Comparison of ENCODE assay signal across 11 mouse cellular contexts in genomic region chr9:56739181-56739737, GRCm38 (mm10). TPM values are rescaled to one million over a fixed set of nuclear protein-coding genes. Genes with fewer than 3 reads are reported as not detected.
DNase-seq lines count a peak whose midpoint lies in the region; ATAC-seq and TF ChIP-seq lines count a peak whose summit lies in the region.
"Had no signal": no experiment of that assay in that cellular context is flagged by ENCODE, and none has a peak within 500 bp of the region (broad histone marks: within the 10 kb centered on the region; RNA-seq: fewer than 3 reads in every experiment).

No protein-coding gene starts in this region.

- ATAC-seq in intestine, embryonic 15.5 days, result 0 out of 2 replicates have a peak, but pooled peaks have one; percentile 51
- no peak for ATAC-seq in intestine, embryonic 16.5 days

- H3K79me3 ChIP-seq in C2C12 (ENCODE audit: low read depth), result no peaks in the 10 kb centered on the region

- 56% methylated on average over 5 of the region's 5 CpGs for WGBS in intestine, embryonic 15.5 days
- WGBS in intestine, embryonic 16.5 days, result 66% methylated on average over 5 of the region's 5 CpGs

- H3K4me1 ChIP-seq in intestine, embryonic 15.5 days (replicated peaks), result no peaks in the 10 kb centered on the region
- H3K4me1 ChIP-seq in intestine, embryonic 16.5 days (ENCODE audit: control insufficient read depth, insufficient read depth, low read length), result no peaks in the 10 kb centered on the region

- H3K36me3 ChIP-seq in intestine, embryonic 15.5 days, result no peaks in the 10 kb centered on the region
- no peaks in the 10 kb centered on the region for H3K36me3 ChIP-seq in intestine, embryonic 16.5 days (ENCODE audit: control insufficient read depth, insufficient read depth, low read length)
- no peaks in the 10 kb centered on the region for H3K36me3 ChIP-seq in C2C12 (ENCODE audit: control insufficient read depth, insufficient read depth)

- no peaks in the 10 kb centered on the region for H3K27me3 ChIP-seq in intestine, embryonic 15.5 days (replicated peaks)
- H3K27me3 ChIP-seq in intestine, embryonic 16.5 days (replicated peaks; ENCODE audit: control insufficient read depth, insufficient read depth, low read length), result no peaks in the 10 kb centered on the region
- H3K27me3 ChIP-seq in C2C12 (ENCODE audit: control insufficient read depth, insufficient read depth, insufficient read length), result peaks cover 10% of the 10 kb centered on the region

- TF ChIP-seq CTCF in C2C12 (IDR thresholded peaks at IDR 0.05; ENCODE audit: control insufficient read depth, insufficient read depth, insufficient read length), result peak; percentile 8
- TF ChIP-seq CTCF in layer of hippocampus, adult 2 months (conservative IDR thresholded peaks at IDR 0.05), result peak; percentile 75

- no peak overlapping the region for H3K4me2 ChIP-seq in intestine, embryonic 15.5 days (replicated peaks)
- no peak overlapping the region for H3K4me2 ChIP-seq in intestine, embryonic 16.5 days (ENCODE audit: low read depth, low read length)
- H3K4me2 ChIP-seq: liver, embryonic 11.5 days had no signal

- H3K79me2 ChIP-seq in C2C12 (ENCODE audit: control insufficient read depth, insufficient read depth), result no peaks in the 10 kb centered on the region

- no peak overlapping the region for H3ac ChIP-seq in C2C12 (ENCODE audit: control insufficient read depth, insufficient read length, low read depth)

- H3K9ac ChIP-seq in intestine, embryonic 15.5 days, result no peak overlapping the region
- no peak overlapping the region for H3K9ac ChIP-seq in intestine, embryonic 16.5 days (ENCODE audit: low read depth, low read length)

- peak; percentile 38 for DNase-seq in MN1 (ENCODE audit: low spot score)
- peak; percentile 50 to 60 for DNase-seq in layer of hippocampus, adult 2 months (ENCODE audit: low spot score in 2 of 2)
- DNase-seq in adrenal gland, postnatal 10 days, result no peak
- no peak for DNase-seq in gastrocnemius, postnatal 10 days
- DNase-seq: gastrocnemius, postnatal 25 days had no signal

- no peak overlapping the region for H3K4me3 ChIP-seq in intestine, embryonic 15.5 days (replicated peaks)
- H3K4me3 ChIP-seq in intestine, embryonic 16.5 days (ENCODE audit: low read length), result no peak overlapping the region
- H3K4me3 ChIP-seq in C2C12 (ENCODE audit: insufficient read depth, poor library complexity, severe bottlenecking), result no peak overlapping the region
- H3K4me3 ChIP-seq in layer of hippocampus, adult 2 months, result no peak overlapping the region

- no peaks in the 10 kb centered on the region for H3K9me3 ChIP-seq in intestine, embryonic 15.5 days
- H3K9me3 ChIP-seq in intestine, embryonic 16.5 days (ENCODE audit: control insufficient read depth, low read length), result no peaks in the 10 kb centered on the region

- H3K27ac ChIP-seq in intestine, embryonic 15.5 days, result no peak overlapping the region
- no peak overlapping the region for H3K27ac ChIP-seq in intestine, embryonic 16.5 days (ENCODE audit: low read length)
- no peak overlapping the region; the same call in 1 of the 2 replicates for H3K27ac ChIP-seq in layer of hippocampus, adult 2 months

TF ChIP-seq in C2C12, 6 proteins besides CTCF, POLR2A, EP300 and RAD21:
- no peak for TF ChIP-seq MAX (IDR thresholded peaks at IDR 0.05)
- no peak for TF ChIP-seq MYOD1 (IDR thresholded peaks at IDR 0.05; ENCODE audit: control insufficient read depth, insufficient read length, low read depth)
- no peak for TF ChIP-seq MYOG (IDR thresholded peaks at IDR 0.05; ENCODE audit: control insufficient read depth, extremely low read depth, insufficient read length)
- TF ChIP-seq USF1 (IDR thresholded peaks at IDR 0.05; ENCODE audit: low read depth), result no peak

RNA-seq across cellular contexts. Expression of gene Lingo1, which starts 57.0 kb away (rescaled TPM):
- polyA plus RNA-seq in intestine, embryonic 15.5 days (2015; fragmentation: Nextera tagmentation; extraction: Ambion mirVana), result 2.0 and 2.2 TPM in 2 replicates
- 1.0 and 1.7 TPM in 2 replicates for polyA plus RNA-seq in intestine, embryonic 16.5 days (2015; fragmentation: Nextera tagmentation; extraction: Ambion mirVana)
- 0.37 TPM for polyA plus RNA-seq in C2C12 (2012; fragmentation: generic; extraction: Trizol)
- total RNA-seq in layer of hippocampus, adult 2 months (2021), result 100 to 1,000 TPM; 249 to 268 TPM
- 1 to 10 TPM; 2.6 to 5.1 TPM for total RNA-seq in adrenal gland, postnatal 10 days (2021)
- total RNA-seq in gastrocnemius, postnatal 10 days (2021), result 1 to 10 TPM; 2.0 to 2.6 TPM
- total RNA-seq: hematopoietic stem cell, adult 5-6 weeks; megakaryocyte, adult 5-6 weeks had no signal

Comparison
In these comparisons a context has a peak if more than half of its experiments do, and no peak if none do; other contexts are left out.
1. DNase-seq: peak in MN1 (single experiment) and layer of hippocampus, adult 2 months (2 of 2); none in adrenal gland, postnatal 10 days (single experiment) and gastrocnemius, postnatal 10 days (single experiment).
2. RNA of gene Lingo1, which starts 57.0 kb away (total RNA-seq): 249 to 268 TPM in layer of hippocampus, adult 2 months; 2.6 to 5.1 TPM in adrenal gland, postnatal 10 days and 2.0 to 2.6 TPM in gastrocnemius, postnatal 10 days; every median in the first group is over 10 times any median in the second.